Mouse (Mus musculus) limb, embryonic 11.5 days (tissue): ENCODE measurements around the gene Bpifb9b. TPM values are rescaled to one million over a fixed set of nuclear protein-coding genes. Genes with fewer than 3 reads are reported as not detected.
"Not testable (repeated sequence)": the region's sequence is repeated elsewhere in the genome, so short reads cannot be mapped to it uniquely, and the experiment has no call there.

Experiments
- ATAC-seq: fragments of 200-750 bp; cut with Nextera tagmentation; 2 replicates; pipeline ENCODE4 v1.8.0; 2017; ENCODE audit warnings: low read depth; ENCODE audit not compliant: insufficient number of reproducible peaks, low FRiP score, low TSS enrichment
- DNase-seq: peaks from one replicate; pipeline ENCODE4 v3.0.0-alpha.2; 2015; ENCODE audit warnings: low spot score
- H3K27ac ChIP-seq: fragments of 300-500 bp; sonication (generic); replicated peaks from 2 replicates; pipeline ENCODE4 v1.5.1; 2014; ENCODE audit warnings: low read depth, mild to moderate bottlenecking, low read length
- H3K27me3 ChIP-seq: fragments of 300-500 bp; sonication (generic); 2 replicates; pipeline ENCODE4 v1.6.1; 2014; ENCODE audit warnings: mild to moderate bottlenecking, low read length, mixed read lengths; ENCODE audit not compliant: control insufficient read depth, insufficient read depth
- H3K36me3 ChIP-seq: fragments of 300-500 bp; sonication (generic); 2 replicates; pipeline ENCODE4 v1.6.1; 2014; ENCODE audit warnings: mild to moderate bottlenecking, low read length, moderate library complexity, mixed read lengths; ENCODE audit not compliant: control insufficient read depth, insufficient read depth
- H3K4me1 ChIP-seq: fragments of 300-500 bp; sonication (generic); 2 replicates; pipeline ENCODE4 v1.6.1; 2014; ENCODE audit warnings: low read length, mixed read lengths; ENCODE audit not compliant: control insufficient read depth, insufficient read depth
- H3K4me2 ChIP-seq: fragments of 300-500 bp; sonication (generic); 2 replicates; pipeline ENCODE4 v1.6.1; 2014; ENCODE audit warnings: low read depth, mild to moderate bottlenecking, moderate library complexity; ENCODE audit not compliant: severe bottlenecking
- H3K4me3 ChIP-seq: fragments of 300-500 bp; sonication (generic); 2 replicates; pipeline ENCODE4 v1.5.1; 2014; ENCODE audit warnings: low read depth, low read length
- H3K9ac ChIP-seq: fragments of 300-500 bp; sonication (generic); 2 replicates; pipeline ENCODE4 v1.6.1; 2014; ENCODE audit warnings: mild to moderate bottlenecking, low read length
- H3K9me3 ChIP-seq: fragments of 300-500 bp; sonication (generic); 2 replicates; pipeline ENCODE4 v1.6.1; 2016; ENCODE audit warnings: low read length; ENCODE audit not compliant: control insufficient read depth
- WGBS: fragments of 180-500 bp; shearing (Covaris S2); extraction: QIAGEN DNeasy Blood & Tissue Kit; methylation state at CpG from one replicate; pipeline ENCODE4 v1.1.7; 2014; 5-methylcytosine and 5-hydroxymethylcytosine counted together
- polyA plus RNA-seq: library from polyadenylated mRNA; unstranded; fragments of >200 nt; fragmentation: Nextera tagmentation; extraction: Ambion mirVana; gene quantifications from 2 replicates; pipeline ENCODE4 v1.2.1, GENCODE M21; 2014

Bpifb9b gene
- polyA plus RNA-seq, 1 experiment from 2014 or later = not detected

DNA sequence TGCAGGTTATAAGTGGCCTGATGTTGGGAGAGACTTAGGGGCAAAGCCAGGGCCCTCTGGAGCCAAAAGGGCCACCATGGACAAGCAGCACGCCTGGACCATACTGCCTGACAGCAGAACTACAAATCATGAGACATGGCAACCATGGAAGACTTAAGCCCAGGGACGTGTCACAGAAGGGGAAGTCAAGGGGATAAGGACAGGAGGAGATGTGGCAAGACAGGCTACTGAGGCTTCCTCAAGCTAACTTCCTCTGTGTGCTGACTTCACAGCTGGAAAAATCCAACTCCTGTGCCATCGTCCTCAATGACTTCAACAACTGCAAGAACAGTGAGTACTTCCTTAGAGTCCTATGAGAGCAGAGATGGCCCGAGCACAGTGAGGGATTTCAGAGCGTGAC, 6.7 kb downstream of the Bpifb9b start:
- not testable (repeated sequence) for H3K4me3 ChIP-seq, H3K9ac ChIP-seq, H3K9me3 ChIP-seq, H3K27ac ChIP-seq, DNase-seq, H3K4me2 ChIP-seq, H3K27me3 ChIP-seq, H3K4me1 ChIP-seq, ATAC-seq, H3K36me3 ChIP-seq
- 77% methylated on average over 5 of the region's 5 CpGs for WGBS

DNA sequence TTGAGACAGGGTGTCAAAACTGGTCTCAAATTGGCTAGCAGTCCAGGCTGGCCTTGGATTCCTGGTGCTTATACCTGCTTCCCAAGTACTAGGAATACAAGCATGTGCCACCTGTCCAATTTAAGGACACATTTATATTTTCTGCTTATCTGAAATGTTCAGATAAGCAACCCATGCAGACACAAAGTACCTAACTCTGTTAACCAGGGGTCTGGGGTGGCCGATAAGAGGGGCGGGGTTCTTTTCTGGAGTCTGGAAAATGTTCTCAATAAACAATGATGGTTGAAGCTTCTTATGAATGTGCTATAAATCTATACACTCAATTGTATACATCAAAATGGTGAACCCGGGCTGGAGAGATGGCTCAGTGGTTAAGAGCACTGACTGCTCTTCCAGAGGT, 19.8 kb downstream of the Bpifb9b start:
- H3K4me1 ChIP-seq = no peaks in the 10 kb centered on the region
- no peak for DNase-seq
- H3K36me3 ChIP-seq = no peaks in the 10 kb centered on the region
- H3K4me2 ChIP-seq = no peak overlapping the region
- no peak overlapping the region for H3K27ac ChIP-seq
- H3K9me3 ChIP-seq = no peaks in the 10 kb centered on the region
- no peaks in the 10 kb centered on the region for H3K27me3 ChIP-seq
- 79% methylated on average over 3 of the region's 3 CpGs for WGBS
- no peak overlapping the region for H3K9ac ChIP-seq
- ATAC-seq = no peak
- no peak overlapping the region for H3K4me3 ChIP-seq

DNA sequence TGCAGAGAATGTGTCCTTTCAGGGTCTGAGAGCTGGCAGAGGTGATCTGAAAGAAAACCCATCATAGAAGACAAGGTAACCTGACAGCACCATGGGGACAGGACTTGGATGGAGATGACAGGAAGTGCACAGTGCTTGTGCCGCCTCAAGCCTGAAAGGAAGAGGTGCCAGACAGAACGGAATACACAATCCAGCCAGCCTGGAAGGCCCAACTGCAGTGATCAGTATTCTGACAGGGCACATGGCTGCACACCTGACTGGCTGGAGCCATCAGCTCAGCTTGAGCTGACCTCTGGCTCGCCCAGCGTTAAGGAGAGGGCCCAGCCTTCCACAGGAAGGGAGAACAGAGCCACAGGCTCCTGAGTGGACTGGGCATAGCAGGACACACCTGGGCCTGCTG, 28.5 kb downstream of the Bpifb9b start:
- Histone ChIP-seq H3K27me3 (no peaks in the 10 kb centered on the region), H3K36me3 (no peaks in the 10 kb centered on the region; the same call in 1 of the 2 replicates), H3K4me3 (no peak overlapping the region), H3K9ac (no peak overlapping the region), H3K4me1 (no peaks in the 10 kb centered on the region), H3K4me2 (no peak overlapping the region), H3K27ac (no peak overlapping the region), H3K9me3 (no peaks in the 10 kb centered on the region)
- no peak for ATAC-seq
- DNase-seq = no peak
- WGBS = 89% methylated on average over 4 of the region's 4 CpGs

- Histone ChIP-seq H3K4me2 (no peak overlapping the region), H3K27ac (no peak overlapping the region), H3K9me3 (no peaks in the 10 kb centered on the region), H3K27me3 (no peaks in the 10 kb centered on the region), H3K4me3 (no peak overlapping the region), H3K9ac (no peak overlapping the region), H3K36me3 (no peaks in the 10 kb centered on the region; the same call in 1 of the 2 replicates), H3K4me1 (no peaks in the 10 kb centered on the region)
- no peak for ATAC-seq
- WGBS = 93% methylated on average over 1 of the region's 1 CpGs
- DNase-seq = no peak
These were observed 31.1 kb downstream of the Bpifb9b start for GRCm38 (mm10) chr2:154338161-154338560.

GRCm38 (mm10) chr2:154339356-154339755, 32.3 kb downstream of the Bpifb9b start:
- no peak overlapping the region for H3K27ac ChIP-seq
- H3K4me3 ChIP-seq = no peak overlapping the region
- H3K27me3 ChIP-seq = no peaks in the 10 kb centered on the region
- H3K9me3 ChIP-seq = no peaks in the 10 kb centered on the region
- H3K9ac ChIP-seq = no peak overlapping the region
- ATAC-seq = no peak
- 70% methylated on average over 2 of the region's 2 CpGs for WGBS
- no peaks in the 10 kb centered on the region for H3K4me1 ChIP-seq
- H3K4me2 ChIP-seq = no peak overlapping the region
- H3K36me3 ChIP-seq = no peaks in the 10 kb centered on the region; the same call in 1 of the 2 replicates
- DNase-seq = no peak

- no peak overlapping the region for H3K4me3 ChIP-seq
- no peak overlapping the region for H3K4me2 ChIP-seq
- peaks cover 2% of the 10 kb centered on the region; the same call in 1 of the 2 replicates for H3K36me3 ChIP-seq
- 93% methylated on average over 3 of the region's 3 CpGs for WGBS
- H3K27ac ChIP-seq = no peak overlapping the region
- H3K27me3 ChIP-seq = no peaks in the 10 kb centered on the region
- no peak for ATAC-seq
- no peak overlapping the region for H3K9ac ChIP-seq
- no peaks in the 10 kb centered on the region for H3K9me3 ChIP-seq
- DNase-seq = no peak
- no peaks in the 10 kb centered on the region for H3K4me1 ChIP-seq
These were observed 41.1 kb downstream of the Bpifb9b start for GRCm38 (mm10) chr2:154348152-154348551.

- peak; percentile 42 for DNase-seq
- ATAC-seq = not testable (repeated sequence)
These were observed 47.0 kb downstream of the Bpifb9b start for GRCm38 (mm10) chr2:154354000-154354425.

DNA sequence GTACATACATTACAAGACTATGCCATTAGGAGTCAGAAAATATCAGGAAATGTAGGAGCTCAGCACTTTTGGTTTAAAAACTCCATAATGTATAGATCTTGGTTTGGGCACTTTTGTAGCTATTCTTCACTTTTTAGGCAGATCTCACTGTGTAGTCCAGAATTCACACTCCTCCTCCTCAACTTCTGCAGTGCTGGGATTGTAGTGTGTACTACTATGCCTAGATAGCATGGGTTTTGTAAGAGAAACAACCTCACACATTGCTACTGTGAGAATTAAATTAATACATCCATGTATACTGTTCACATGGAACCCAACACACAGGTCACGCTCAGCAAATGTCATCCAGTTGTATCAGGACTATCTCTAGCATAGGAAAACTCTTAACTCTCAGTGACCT, 60.5 kb downstream of the Bpifb9b start:
- no peak overlapping the region for H3K27ac ChIP-seq
- no peaks in the 10 kb centered on the region for H3K9me3 ChIP-seq
- DNase-seq (no peak), ATAC-seq (no peak)
- no peak overlapping the region for H3K4me3 ChIP-seq
- H3K4me1 ChIP-seq = no peaks in the 10 kb centered on the region
- H3K9ac ChIP-seq = no peak overlapping the region
- peaks cover 5% of the 10 kb centered on the region; the same call in 1 of the 2 replicates for H3K36me3 ChIP-seq
- no peaks in the 10 kb centered on the region for H3K27me3 ChIP-seq
- no peak overlapping the region for H3K4me2 ChIP-seq
- 97% methylated on average over 1 of the region's 1 CpGs for WGBS

More at GRCm38 (mm10) chr2:154354000-154354425, 47.0 kb downstream of the Bpifb9b start:
- H3K36me3 ChIP-seq, H3K27me3 ChIP-seq, H3K9me3 ChIP-seq, H3K27ac ChIP-seq, H3K4me1 ChIP-seq: not testable (repeated sequence)
- WGBS = 61% methylated on average over 14 of the region's 19 CpGs
- Histone ChIP-seq H3K4me3 (peak overlapping the region; percentile 31), H3K9ac (peak overlapping the region; percentile 34), H3K4me2 (peak overlapping the region; percentile 26)
